Mouse (Mus musculus): ENCODE results near the gene Zfp729b. TPM values are rescaled to one million over a fixed set of nuclear protein-coding genes. Genes with fewer than 3 reads are reported as not detected.

Zfp729b gene
- 2.1 and 2.3 TPM in 2 replicates for polyA plus RNA-seq (2015; fragmentation: Nextera tagmentation; extraction: Ambion mirVana)

DNA sequence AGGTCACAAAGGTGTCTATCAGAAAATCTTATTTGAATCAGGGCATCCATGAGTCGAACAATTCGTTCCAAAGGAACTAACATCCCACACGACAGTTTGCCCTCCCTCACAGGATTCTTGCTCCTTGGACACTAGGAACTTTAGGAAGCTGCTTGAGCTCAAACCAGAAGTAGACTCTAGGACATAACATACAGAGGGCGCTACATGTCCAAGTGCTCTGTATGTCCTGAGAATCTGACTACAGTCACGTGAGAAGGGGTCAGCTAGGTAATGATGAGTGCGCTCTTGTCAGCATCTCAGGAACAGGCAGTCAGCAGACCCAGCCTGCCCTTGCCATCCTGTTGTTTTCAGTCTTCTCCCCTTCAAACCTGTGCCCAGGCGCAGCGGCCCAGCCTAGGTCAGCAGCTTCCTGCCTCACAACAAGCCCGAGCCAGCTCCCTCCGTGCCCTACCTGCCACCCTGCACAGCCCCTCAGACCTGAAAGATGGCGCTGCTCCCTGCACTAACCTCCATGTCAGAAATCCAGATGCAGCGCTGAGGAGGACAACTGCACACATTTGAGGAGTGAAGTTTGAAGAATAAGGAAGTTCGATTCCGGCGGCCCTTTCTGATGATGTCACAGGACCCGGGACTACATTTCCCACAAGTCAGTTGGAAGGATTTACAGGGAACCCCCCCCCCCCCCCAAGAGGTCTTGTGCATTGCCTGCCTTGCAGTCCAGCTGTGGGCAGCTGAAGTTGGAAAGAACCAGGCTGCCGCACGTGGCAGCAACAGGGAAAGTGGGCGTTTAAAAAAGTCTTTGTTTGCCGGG lies at the start of gene Zfp729b:
Gene Zfp729b (minus strand): TSS at position 642 of the 811 bp plus-strand sequence.
- peak; percentile 85 for ATAC-seq (ENCODE audit: extremely low read depth, insufficient number of reproducible peaks, low FRiP score, low TSS enrichment)
- Histone ChIP-seq H3K27ac (replicated peaks) (peak within 1 kb of the TSS; percentile 83), H3K36me3 (no peaks in the 10 kb centered on the region), H3K4me2 (peak within 1 kb of the TSS; percentile 74), H3K9ac (peak within 1 kb of the TSS; percentile 90), H3K4me3 (peak within 1 kb of the TSS; percentile 89), H3K4me1 (peaks cover 8% of the 10 kb centered on the region), H3K9me3 (peaks cover 10% of the 10 kb centered on the region; the same call in 1 of the 2 replicates), H3K27me3 (replicated peaks) (no peaks in the 10 kb centered on the region)
- WGBS = 2% methylated on average over 20 of the region's 20 CpGs

DNA sequence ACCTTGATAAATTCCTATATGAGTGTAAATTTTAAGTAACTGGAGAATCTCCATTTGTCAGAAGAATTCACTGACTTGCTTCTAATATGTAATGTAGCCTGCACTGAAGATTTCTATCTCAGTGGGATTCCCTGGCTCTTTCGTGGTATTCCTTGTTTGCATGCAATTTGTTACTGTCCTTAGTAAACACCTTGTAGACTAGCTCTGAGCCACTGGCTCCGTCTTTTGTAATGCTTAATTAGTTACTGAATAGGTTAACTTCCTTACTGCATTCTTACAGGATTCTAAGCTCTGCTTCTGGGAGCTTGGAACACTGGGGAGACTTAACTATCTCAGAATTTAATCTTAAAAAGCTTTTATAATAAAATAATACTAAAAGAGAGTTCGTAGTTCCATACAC lies 43.0 kb upstream of the Zfp729b start:
- no peak overlapping the region for H3K4me3 ChIP-seq
- no peaks in the 10 kb centered on the region for H3K36me3 ChIP-seq
- H3K9ac ChIP-seq = no peak overlapping the region
- H3K9me3 ChIP-seq = no peaks in the 10 kb centered on the region
- H3K4me1 ChIP-seq = no peaks in the 10 kb centered on the region
- no peak for ATAC-seq (ENCODE audit: extremely low read depth, insufficient number of reproducible peaks, low FRiP score, low TSS enrichment)
- whole genome bisulfite sequencing = 40% methylated on average over 3 of the region's 3 CpGs
- H3K4me2 ChIP-seq = no peak overlapping the region
- no peak overlapping the region for H3K27ac ChIP-seq (replicated peaks)
- H3K27me3 ChIP-seq (replicated peaks) = no peaks in the 10 kb centered on the region

DNA sequence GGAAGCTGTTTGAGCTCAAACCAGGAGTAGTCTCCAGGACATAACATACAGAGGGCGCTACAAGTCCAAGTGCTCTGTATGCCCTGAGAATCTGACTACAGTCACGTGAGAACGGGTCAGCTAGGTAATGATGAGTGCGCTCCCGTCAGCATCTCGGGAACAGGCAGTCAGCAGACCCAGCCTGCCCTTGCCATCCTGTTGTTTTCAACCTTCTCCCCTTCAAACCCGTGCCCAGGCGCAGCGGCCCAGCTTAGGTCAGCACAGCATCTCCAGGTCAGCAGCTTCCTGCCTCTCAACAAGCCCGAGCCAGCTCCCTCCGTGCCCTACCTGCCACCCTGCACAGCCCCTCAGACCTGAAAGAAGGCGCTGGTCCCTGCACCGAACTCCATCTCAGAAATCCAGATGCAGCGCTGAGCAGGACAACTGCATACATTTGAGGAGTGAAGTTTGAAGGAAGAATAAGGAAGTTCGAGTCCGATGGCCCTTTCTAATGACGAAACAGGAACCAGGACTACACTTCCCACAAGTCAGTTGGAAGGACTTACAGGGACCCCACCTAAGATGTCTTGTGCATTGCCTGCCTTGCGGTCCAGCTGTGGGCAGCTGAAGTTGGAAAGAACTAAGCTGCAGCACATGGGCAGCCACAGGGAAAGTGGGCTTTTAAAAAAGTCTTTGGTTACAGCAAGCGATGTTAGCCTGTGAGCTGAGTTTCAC lies 27.9 kb upstream of the Zfp729b start, which contains the start of the genes Gm49345 and Zfp729a:
Gene Gm49345 (minus strand): TSS at position 476 of the 714 bp plus-strand sequence.
Gene Zfp729a (minus strand): TSS at position 498 of the 714 bp plus-strand sequence.
- H3K4me3 ChIP-seq = peak within 1 kb of the TSS; percentile 93
- no peaks in the 10 kb centered on the region for H3K27me3 ChIP-seq (replicated peaks)
- H3K9me3 ChIP-seq = no peaks in the 10 kb centered on the region
- peak; percentile 92 for ATAC-seq (ENCODE audit: extremely low read depth, insufficient number of reproducible peaks, low FRiP score, low TSS enrichment)
- H3K4me2 ChIP-seq = peak within 1 kb of the TSS; percentile 70
- H3K4me1 ChIP-seq = peaks cover 6% of the 10 kb centered on the region
- H3K27ac ChIP-seq (replicated peaks) = peak within 1 kb of the TSS; percentile 58
- under 1% methylated on average over 19 of the region's 19 CpGs for WGBS
- H3K9ac ChIP-seq = peak within 1 kb of the TSS; percentile 89
- 0 out of 2 replicates have a peak, but pooled peaks cover 3% of the 10 kb centered on the region for H3K36me3 ChIP-seq

DNA sequence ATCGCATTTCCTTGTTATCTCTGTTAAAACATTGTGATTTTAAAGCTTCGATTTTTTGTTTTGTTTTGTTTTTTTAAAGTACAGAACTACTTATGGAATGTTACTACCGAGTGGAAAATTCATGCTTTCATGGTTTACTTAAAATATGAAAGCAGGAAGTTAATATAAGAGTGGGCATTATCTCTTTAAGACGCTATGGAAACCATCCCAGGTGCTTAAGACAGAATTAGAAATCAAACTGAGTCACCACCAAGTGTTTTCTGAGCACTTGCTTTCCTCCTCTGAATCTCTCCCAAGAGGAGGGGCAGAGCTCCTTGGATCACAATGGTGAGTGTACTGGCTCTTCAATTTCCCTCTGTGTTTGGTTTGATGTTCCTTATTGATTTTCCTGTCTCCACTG lies 601 bp upstream of the Zfp729b start:
- peak overlapping the region; percentile 89 for H3K4me3 ChIP-seq

DNA sequence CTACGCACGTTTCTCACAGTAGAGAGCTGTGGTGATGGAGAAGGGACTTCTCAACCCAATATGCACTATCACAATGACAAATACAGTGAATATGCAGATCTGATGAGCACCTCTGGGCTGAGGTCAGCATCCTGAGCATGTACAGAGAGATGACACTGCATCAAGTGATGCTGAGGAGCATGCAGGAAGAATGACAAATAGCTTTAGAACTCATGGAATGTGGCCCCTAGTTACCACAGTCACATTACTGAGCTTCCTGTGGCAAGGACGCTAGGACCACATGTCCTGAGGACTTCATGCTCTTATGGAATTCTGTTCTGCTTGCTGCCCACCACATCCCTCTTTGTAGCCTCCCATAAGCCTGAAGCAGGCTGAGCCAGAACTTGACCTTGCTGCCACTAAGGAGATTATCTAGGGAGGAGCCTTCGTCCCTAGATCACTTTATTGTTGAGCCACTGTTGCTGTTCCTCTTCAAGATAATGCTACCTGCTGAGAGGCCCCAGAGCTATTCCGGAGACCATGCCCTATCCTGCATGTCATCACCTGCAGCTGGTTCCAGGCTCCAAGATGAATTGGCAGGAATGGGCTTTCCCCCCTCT lies 36.8 kb downstream of the Zfp729b start:
- Histone ChIP-seq H3K4me3 (no peak overlapping the region), H3K9me3 (no peaks in the 10 kb centered on the region; the same call in 1 of the 2 replicates), H3K27ac (replicated peaks) (no peak overlapping the region), H3K27me3 (replicated peaks) (no peaks in the 10 kb centered on the region), H3K36me3 (no peaks in the 10 kb centered on the region), H3K4me2 (no peak overlapping the region), H3K4me1 (no peaks in the 10 kb centered on the region), H3K9ac (no peak overlapping the region)
- WGBS = 51% methylated on average over 5 of the region's 5 CpGs
- no peak for ATAC-seq (ENCODE audit: extremely low read depth, insufficient number of reproducible peaks, low FRiP score, low TSS enrichment)

More for the DNA sequence above, 601 bp upstream of the Zfp729b start:
- H3K27me3 ChIP-seq (replicated peaks) = no peaks in the 10 kb centered on the region
- no peak overlapping the region for H3K9ac ChIP-seq
- H3K36me3 ChIP-seq = peaks cover 4% of the 10 kb centered on the region; the same call in 1 of the 2 replicates
- H3K4me2 ChIP-seq = peak overlapping the region; percentile 74
- peaks cover 8% of the 10 kb centered on the region for H3K4me1 ChIP-seq
- ATAC-seq (ENCODE audit: extremely low read depth, insufficient number of reproducible peaks, low FRiP score, low TSS enrichment) = no peak
- WGBS = 76% methylated on average over 4 of the region's 4 CpGs
- H3K9me3 ChIP-seq = peaks cover 10% of the 10 kb centered on the region; the same call in 1 of the 2 replicates
- H3K27ac ChIP-seq (replicated peaks) = no peak overlapping the region

DNA sequence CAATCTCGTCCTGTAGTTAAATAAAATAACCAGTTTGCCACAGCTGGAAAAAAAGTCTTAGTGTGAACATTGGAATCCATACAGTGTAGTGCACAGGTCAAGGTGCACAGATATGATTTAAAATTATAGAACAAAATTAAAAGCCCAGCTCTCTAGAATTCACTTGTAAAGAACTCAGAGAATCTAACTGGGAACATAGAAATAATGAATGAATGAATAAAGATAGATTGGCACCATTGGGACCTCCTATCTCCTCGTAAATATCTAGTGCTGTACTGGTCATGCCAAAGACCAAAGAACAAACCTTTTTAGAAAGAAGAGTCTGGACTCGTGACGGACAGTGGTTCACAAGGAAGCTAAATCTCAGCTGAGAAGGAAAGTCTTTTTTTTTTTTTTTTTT lies 55.8 kb downstream of the Zfp729b start, which contains the start of gene Zfp748:
Gene Zfp748 (minus strand): TSS at position 101 of the 400 bp plus-strand sequence.
- H3K36me3 ChIP-seq = no peaks in the 10 kb centered on the region
- peak within 1 kb of the TSS; percentile 83 for H3K27ac ChIP-seq (replicated peaks)

DNA sequence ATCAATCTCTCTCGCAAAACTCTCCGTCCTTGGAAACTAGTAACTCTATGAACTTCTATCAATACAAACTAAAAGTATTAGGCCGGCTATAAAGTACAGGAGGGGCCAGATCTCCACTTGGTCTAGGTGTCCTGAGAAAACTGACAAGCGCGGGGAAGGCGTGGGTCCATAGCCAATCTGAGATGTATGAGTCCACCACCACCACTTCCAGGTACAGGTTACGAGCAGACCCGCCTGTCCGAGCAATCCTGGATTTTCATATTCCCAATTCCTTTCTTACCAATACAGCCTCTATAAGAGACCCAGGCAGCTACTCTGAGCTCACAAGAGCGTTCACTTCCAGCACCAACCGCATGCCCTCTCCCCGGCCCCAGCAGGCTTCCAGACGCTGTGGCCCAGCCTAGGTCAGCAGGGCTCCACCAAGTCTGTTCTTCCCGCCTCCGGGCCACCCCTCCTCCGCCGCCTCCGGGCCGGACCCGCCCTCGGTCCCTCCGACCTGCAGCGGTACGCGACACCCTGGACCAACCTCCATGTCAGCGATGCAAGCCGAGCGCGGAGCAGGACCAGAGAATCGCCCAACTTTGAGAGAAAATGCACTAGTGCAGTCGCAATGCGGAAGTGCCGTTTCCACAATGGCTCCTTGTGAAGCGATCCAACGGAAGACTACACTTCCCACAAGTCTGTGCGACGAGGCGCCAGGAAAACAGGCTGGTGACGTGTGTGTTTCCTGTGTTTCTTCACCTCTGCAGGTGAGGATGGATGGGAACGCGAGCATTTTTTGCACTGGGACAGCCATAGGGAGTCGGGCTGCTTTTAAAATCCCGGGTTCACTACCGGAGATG lies 56.8 kb downstream of the Zfp729b start:
- Histone ChIP-seq H3K9me3 (no peaks in the 10 kb centered on the region), H3K4me3 (peak overlapping the region; percentile 63), H3K4me1 (peaks cover 18% of the 10 kb centered on the region), H3K36me3 (no peaks in the 10 kb centered on the region), H3K27me3 (replicated peaks) (no peaks in the 10 kb centered on the region), H3K4me2 (peak overlapping the region; percentile 80), H3K27ac (replicated peaks) (peak overlapping the region; percentile 83), H3K9ac (peak overlapping the region; percentile 84)
- ATAC-seq (ENCODE audit: extremely low read depth, insufficient number of reproducible peaks, low FRiP score, low TSS enrichment) = peak; percentile 94
- under 1% methylated on average over 44 of the region's 44 CpGs for WGBS

More for the DNA sequence above, 55.8 kb downstream of the Zfp729b start, which contains the start of gene Zfp748:
- Histone ChIP-seq H3K4me3 (peak within 1 kb of the TSS; percentile 63), H3K4me2 (peak within 1 kb of the TSS; percentile 80), H3K9me3 (no peaks in the 10 kb centered on the region), H3K27me3 (replicated peaks) (no peaks in the 10 kb centered on the region), H3K9ac (peak within 1 kb of the TSS; percentile 84), H3K4me1 (peaks cover 18% of the 10 kb centered on the region)
- ATAC-seq (ENCODE audit: extremely low read depth, insufficient number of reproducible peaks, low FRiP score, low TSS enrichment) = no peak
- WGBS = 71% methylated on average over 4 of the region's 4 CpGs

DNA sequence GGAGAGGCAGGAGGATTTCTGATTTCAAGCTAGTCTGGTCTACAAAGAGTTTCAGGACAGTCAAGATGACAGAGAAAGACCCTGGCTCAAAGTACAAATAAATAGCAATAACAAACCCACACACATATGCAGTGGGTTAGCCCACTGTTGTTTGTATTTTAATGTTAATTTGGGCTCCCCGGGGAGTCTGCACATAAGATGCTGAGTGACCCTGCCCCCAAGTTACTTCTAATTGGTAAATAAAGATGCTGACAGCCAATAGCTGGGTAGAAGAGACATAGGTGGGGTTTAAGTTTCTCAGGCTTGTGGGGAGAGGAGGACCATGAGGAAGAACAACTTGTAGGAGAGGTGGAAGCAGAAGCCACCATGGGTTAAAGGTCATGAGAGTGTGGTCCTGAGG lies 63.6 kb downstream of the Zfp729b start:
- no peak overlapping the region for H3K9ac ChIP-seq
- H3K4me1 ChIP-seq = peaks cover under 1% of the 10 kb centered on the region; the same call in 1 of the 2 replicates
- H3K27ac ChIP-seq (replicated peaks) = no peak overlapping the region
- no peaks in the 10 kb centered on the region for H3K27me3 ChIP-seq (replicated peaks)
- H3K4me3 ChIP-seq = no peak overlapping the region
- H3K4me2 ChIP-seq = no peak overlapping the region
- 93% methylated on average over 1 of the region's 1 CpGs for WGBS
- ATAC-seq (ENCODE audit: extremely low read depth, insufficient number of reproducible peaks, low FRiP score, low TSS enrichment) = no peak
- no peaks in the 10 kb centered on the region for H3K9me3 ChIP-seq
- peaks cover 49% of the 10 kb centered on the region for H3K36me3 ChIP-seq

Data from heart, embryonic 13.5 days (tissue).